Mouse (Mus musculus) v-Abl transformed pro-B cells (cell line): ENCODE measurements at regions not wholly inside any gene's neighbourhood (a gene's known extent, or its start where the extent isn't known, plus 50 kb on each side); places are given as distances from the start of the nearest gene placed in this dataset.

Experiments
- in situ Hi-C, 2 experiments: fragments of 400-800 bp; cut with MboI; formaldehyde crosslinking; loops; one replicate each; pipeline ENCODE4 v1.15.1; 2025; ENCODE audit not compliant: unreplicated experiment in 2 of 2

GRCm38 (mm10) chr12:16046643-16047042 lies 229.9 kb upstream of the Trib2 start:
- in situ Hi-C loops: loop anchor here in 1 of 2 experiments (5.0 to 10.0 kb wide), 3 partner anchors 88 to 486 kb away; no protein-coding TSS in a partner anchor

- in situ Hi-C loops: loop anchor here in 1 of 2 experiments (5.0 to 10.0 kb wide), 3 partner anchors 89 to 486 kb away; no protein-coding TSS in a partner anchor
These were observed 229.2 kb upstream of the Trib2 start for GRCm38 (mm10) chr12:16045791-16046494.

- in situ Hi-C loops: loop anchor here in 1 of 2 experiments (5.0 to 10.0 kb wide), 3 partner anchors 91 to 341 kb away; no protein-coding TSS in a partner anchor
These were observed 226.9 kb upstream of the Trib2 start for GRCm38 (mm10) chr12:16043466-16044214.

- in situ Hi-C loops: loop anchor here in 1 of 2 experiments (5.0 to 10.0 kb wide), 3 partner anchors 92 to 342 kb away; no protein-coding TSS in a partner anchor
These were observed 225.6 kb upstream of the Trib2 start for GRCm38 (mm10) chr12:16042362-16042761.

GRCm38 (mm10) chr12:16041129-16041528 lies 224.4 kb upstream of the Trib2 start:
- in situ Hi-C loops: loop anchor here in 1 of 2 experiments (5.0 to 10.0 kb wide), 3 partner anchors 94 to 344 kb away; no protein-coding TSS in a partner anchor

- in situ Hi-C loops: no loop called here
These were observed 218.8 kb upstream of the Trib2 start for GRCm38 (mm10) chr12:16035551-16035950.

GRCm38 (mm10) chr12:16034691-16035515 lies 218.2 kb upstream of the Trib2 start:
- in situ Hi-C loops: no loop called here

GRCm38 (mm10) chr12:16026654-16027053 lies 209.9 kb upstream of the Trib2 start:
- in situ Hi-C loops: no loop called here

GRCm38 (mm10) chr12:16023273-16023672 lies 206.6 kb upstream of the Trib2 start:
- in situ Hi-C loops: loop anchor here (25.0 kb wide), 2 partner anchors 514 to 1539 kb away; no protein-coding TSS in a partner anchor

GRCm38 (mm10) chr12:16021202-16021821 lies 204.6 kb upstream of the Trib2 start:
- in situ Hi-C loops: loop anchor here (25.0 kb wide), 2 partner anchors 516 to 1541 kb away; no protein-coding TSS in a partner anchor

GRCm38 (mm10) chr12:16018237-16018636 lies 201.5 kb upstream of the Trib2 start:
- in situ Hi-C loops: loop anchor here (25.0 kb wide), 2 partner anchors 519 to 1544 kb away; no protein-coding TSS in a partner anchor

- in situ Hi-C loops: loop anchor here (25.0 kb wide), 2 partner anchors 521 to 1546 kb away; no protein-coding TSS in a partner anchor
These were observed 199.9 kb upstream of the Trib2 start for GRCm38 (mm10) chr12:16016621-16017020.

- in situ Hi-C loops: loop anchor here (25.0 kb wide), 2 partner anchors 522 to 1547 kb away; no protein-coding TSS in a partner anchor
These were observed 198.9 kb upstream of the Trib2 start for GRCm38 (mm10) chr12:16015596-16015995.

- in situ Hi-C loops: loop anchor here (25.0 kb wide), 2 partner anchors 523 to 1548 kb away; no protein-coding TSS in a partner anchor
These were observed 198.0 kb upstream of the Trib2 start for GRCm38 (mm10) chr12:16014679-16015078.

- in situ Hi-C loops: loop anchor here (25.0 kb wide), 2 partner anchors 523 to 1548 kb away; no protein-coding TSS in a partner anchor
These were observed 197.3 kb upstream of the Trib2 start for GRCm38 (mm10) chr12:16013861-16014630.

- in situ Hi-C loops: loop anchor here (25.0 kb wide), 2 partner anchors 524 to 1549 kb away; no protein-coding TSS in a partner anchor
These were observed 196.6 kb upstream of the Trib2 start for GRCm38 (mm10) chr12:16013354-16013753.

- in situ Hi-C loops: loop anchor here (25.0 kb wide), 2 partner anchors 525 to 1550 kb away; no protein-coding TSS in a partner anchor
These were observed 195.4 kb upstream of the Trib2 start for GRCm38 (mm10) chr12:16012081-16012480.

GRCm38 (mm10) chr12:16009822-16010620 lies 193.3 kb upstream of the Trib2 start:
- in situ Hi-C loops: loop anchor here (5.0 to 25.0 kb wide), 4 partner anchors 125 to 1552 kb away; partner anchors contain the start of gene Trib2 (in 2 of the 2)
